Mouse (Mus musculus): ENCODE data around the gene Gm20481.
"Not testable (repeated sequence)": the region's sequence is repeated elsewhere in the genome, so short reads cannot be mapped to it uniquely, and the experiment has no call there.

Gm20481 gene

GRCm38 (mm10) chr17:34975581-34976492, 6.1 kb downstream of the Gm20481 start:
- DNase-seq (ENCODE audit: low read depth, low spot score), result no peak

DNA sequence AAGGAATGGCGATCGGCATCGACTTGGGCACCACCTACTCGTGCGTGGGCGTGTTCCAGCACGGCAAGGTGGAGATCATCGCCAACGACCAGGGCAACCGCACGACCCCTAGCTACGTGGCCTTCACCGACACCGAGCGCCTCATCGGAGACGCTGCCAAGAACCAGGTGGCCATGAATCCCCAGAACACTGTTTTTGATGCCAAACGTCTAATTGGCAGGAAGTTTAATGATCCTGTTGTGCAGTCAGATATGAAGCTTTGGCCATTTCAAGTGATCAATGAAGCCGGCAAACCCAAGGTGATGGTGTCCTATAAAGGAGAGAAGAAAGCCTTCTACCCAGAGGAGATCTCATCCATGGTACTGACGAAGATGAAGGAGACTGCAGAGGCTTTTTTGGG, 7.3 kb downstream of the Gm20481 start:
- no peak for DNase-seq (ENCODE audit: low read depth, low spot score)

GRCm38 (mm10) chr17:34978239-34978638, 8.5 kb downstream of the Gm20481 start:
- no peak for DNase-seq (ENCODE audit: low read depth, low spot score)

- no peak for DNase-seq (ENCODE audit: low read depth, low spot score)
Observed at GRCm38 (mm10) chr17:34979631-34980030, 9.9 kb downstream of the Gm20481 start.

- DNase-seq (ENCODE audit: low read depth, low spot score), result peak; percentile 79
Observed at GRCm38 (mm10) chr17:34980655-34981054, 10.9 kb downstream of the Gm20481 start.

DNA sequence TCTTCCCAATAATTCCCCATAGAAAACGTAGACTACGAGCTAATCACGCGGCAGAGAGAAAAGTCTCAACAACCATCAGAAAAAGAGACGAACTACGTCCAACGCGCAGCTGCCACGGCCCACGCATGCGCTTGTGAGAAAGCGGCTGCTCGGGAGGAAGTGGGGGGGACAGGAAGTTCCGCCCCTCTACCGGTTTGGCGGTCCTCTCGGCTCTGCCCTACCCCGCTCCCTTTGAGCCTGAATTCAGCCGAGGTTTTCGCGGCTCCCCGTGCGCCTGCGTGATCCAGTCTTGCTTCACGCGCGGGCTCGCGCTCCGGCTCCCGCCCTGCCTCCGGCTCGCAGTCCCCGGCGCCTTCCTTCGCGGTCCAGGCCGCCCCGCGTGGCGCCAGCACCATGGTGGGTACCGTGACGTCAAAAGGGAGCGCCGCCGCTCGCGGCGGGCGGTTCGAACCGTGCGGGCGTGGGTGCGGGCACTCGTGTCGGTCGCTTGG, 12.0 kb downstream of the Gm20481 start, which contains the start of gene Lsm2:
TSS of gene Lsm2 (plus strand) at position 173 of the 491 bp plus-strand sequence.
- peak; percentile 96 for DNase-seq (ENCODE audit: low read depth, low spot score)

- no peak for DNase-seq (ENCODE audit: low read depth, low spot score)
Observed at GRCm38 (mm10) chr17:34982328-34982727, 12.6 kb downstream of the Gm20481 start.

GRCm38 (mm10) chr17:34984218-34984617, 14.5 kb downstream of the Gm20481 start:
- DNase-seq (ENCODE audit: low read depth, low spot score), result peak; percentile 77

GRCm38 (mm10) chr17:34994751-34995150, 25.0 kb downstream of the Gm20481 start:
- DNase-seq (ENCODE audit: low read depth, low spot score), result no peak

- DNase-seq (ENCODE audit: low read depth, low spot score), result not testable (repeated sequence)
Observed at GRCm38 (mm10) chr17:34995192-34995591, 25.5 kb downstream of the Gm20481 start.

- DNase-seq (ENCODE audit: low read depth, low spot score), result not testable (repeated sequence)
Observed at GRCm38 (mm10) chr17:34995927-34996326, 26.2 kb downstream of the Gm20481 start.

DNA sequence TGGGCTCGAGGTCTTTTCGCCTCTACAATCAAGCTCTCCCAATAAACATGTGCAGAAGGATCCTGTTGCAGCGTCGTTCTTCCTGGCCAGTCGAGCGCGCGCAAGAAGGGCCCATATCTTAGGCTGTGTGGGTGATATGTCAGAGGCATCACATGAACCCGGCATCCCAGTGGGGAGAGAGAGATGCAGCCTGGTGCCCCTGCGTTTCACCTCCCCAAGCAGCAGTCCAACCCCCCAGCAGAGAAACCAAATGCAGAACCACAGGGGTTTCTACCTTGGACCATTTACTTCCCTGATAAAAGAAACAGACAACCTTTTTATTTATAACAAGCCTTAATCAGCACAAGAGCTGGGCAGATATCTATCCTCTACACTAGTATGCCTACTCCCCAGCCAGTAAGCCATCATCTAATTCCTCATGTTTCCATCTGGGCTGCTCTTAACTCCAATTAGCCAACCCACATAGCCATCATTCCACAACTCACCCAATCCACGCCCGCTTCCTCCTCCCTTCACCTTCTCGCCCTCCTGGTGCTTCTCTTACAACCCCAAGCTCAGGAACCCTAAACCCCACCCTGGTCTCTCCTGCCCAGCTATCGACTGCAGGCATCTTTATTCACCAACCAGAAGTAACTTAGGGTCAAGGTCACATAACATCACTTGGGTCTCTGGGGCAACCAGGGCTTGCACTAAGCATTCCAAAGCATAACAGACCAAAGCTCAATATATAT, 26.9 kb downstream of the Gm20481 start:
- DNase-seq (ENCODE audit: low read depth, low spot score), result no peak

- DNase-seq (ENCODE audit: low read depth, low spot score), result no peak
Observed at GRCm38 (mm10) chr17:34997142-34997483, 27.4 kb downstream of the Gm20481 start.

DNA sequence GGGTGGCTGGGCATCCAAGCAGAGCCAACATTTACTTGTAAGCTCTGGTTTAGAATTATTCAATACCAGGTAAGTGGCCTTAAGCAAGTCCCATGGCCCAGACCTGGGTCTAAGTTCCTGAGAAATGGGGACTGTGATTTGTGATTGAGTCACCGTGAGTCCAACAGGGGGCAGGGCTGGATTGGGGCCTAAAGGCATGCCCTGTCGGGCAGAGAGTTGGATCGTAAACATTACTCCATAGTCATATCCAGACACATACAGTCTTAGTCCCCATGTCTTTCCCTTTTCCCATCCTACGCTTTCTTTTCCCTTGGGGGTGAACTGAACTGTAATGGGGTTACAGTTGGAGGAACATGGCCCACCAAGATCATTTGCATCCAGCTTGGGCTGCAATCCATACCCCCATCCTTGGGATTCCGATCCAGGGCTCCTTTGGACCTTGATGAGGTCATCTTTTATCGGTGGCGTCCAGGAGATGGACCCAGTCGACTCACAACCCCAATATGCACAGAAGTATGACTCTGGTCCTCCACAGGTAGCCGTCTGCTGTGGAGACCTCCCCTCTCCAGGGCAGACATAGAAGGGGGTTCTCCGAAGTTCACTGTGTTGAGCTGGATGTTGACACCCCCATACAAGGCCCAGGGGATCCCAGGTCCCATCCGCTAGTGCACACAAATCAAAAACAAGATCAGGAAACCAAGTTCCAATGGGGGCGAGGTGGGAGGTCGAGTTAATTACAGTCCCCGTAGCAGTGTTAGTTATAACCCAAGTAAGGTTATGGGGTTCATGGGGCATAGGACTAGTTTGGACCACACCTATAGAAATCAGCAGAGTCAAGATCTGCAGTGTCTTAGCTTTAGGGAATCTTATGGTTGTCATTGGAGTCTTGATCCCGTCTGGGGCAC, 29.1 kb downstream of the Gm20481 start:
- no peak for DNase-seq (ENCODE audit: low read depth, low spot score)

DNA sequence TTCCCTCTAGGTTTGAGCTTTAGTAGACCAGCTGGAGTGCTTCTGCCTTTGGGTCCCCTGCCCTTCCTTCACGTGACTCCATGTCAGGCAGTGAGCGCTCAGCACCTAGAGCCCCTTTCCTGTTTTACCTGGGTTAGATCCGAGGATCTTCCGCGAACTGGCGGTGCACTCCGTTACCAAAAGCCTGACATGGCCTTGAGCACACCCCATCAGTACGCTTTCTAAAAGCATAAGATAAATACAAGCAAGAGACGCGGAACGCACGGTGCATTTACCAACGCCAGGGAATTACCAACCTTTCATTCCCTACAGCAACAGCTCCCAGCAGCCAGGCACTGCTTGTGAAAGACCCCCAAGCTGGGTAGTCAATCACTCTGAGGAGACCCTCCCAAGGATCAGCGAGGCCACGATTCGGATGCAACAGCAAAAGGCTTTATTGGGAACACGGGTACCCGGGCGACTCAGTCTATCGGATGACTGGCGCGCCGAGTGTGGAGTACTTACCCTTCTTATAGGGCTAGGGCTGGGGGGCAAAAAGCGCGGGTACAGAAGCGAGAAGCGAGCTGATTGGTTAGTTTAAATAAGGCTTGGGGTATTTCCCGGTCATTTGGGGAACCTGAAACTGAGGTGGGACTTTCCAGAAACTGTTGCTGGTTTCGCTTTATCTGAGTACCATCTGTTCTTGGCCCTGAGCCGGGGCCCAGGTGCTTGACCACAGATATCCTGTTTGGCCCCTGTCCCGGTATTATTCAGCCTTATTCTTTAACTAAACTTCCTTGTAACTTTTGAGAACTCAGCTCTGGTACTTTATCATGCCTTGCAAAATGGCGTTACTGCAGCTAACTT, 30.4 kb downstream of the Gm20481 start:
- DNase-seq (ENCODE audit: low read depth, low spot score), result peak; percentile 63

GRCm38 (mm10) chr17:35000717-35001451, 31.2 kb downstream of the Gm20481 start, which contains the start of gene Vars:
Vars (plus strand) TSS chr17:35000987.
- DNase-seq (ENCODE audit: low read depth, low spot score), result peak; percentile 89

- peak; percentile 66 for DNase-seq (ENCODE audit: low read depth, low spot score)
Observed at GRCm38 (mm10) chr17:35001452-35002152, 31.9 kb downstream of the Gm20481 start.

DNA sequence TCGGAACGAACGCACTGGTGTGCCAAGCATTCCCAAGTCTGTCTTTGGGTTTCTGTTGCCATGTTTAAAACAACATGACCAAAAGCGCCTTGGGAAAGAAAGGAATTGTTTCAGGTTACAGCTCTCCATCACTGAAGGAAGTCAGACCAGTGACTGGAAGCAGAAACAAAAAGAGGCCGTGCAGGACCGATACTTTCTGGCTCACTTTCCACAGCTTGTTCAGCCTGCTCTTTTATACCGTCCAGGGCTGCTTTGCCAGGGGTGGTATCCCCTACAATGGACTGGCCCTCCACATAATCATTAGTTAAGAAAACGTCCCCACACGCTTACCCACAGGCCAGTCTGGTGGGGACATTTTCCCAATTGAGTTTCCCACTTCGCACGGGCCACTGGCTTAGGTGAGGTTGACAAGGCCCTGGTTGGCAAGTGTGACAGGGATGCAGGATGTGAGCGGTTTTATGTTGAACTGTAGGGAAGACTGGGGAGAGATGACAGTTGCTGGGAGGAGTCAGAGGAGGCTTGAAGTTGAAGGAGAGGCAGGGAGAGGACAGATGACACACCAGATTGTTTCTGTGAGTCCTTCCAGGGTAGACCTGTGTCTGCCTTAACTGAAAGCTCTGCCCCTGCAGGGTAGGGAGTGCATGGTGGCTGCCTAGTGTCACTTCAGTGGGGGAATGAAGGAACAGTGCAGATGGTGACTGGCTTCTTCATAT, 32.6 kb downstream of the Gm20481 start:
- peak; percentile 40 for DNase-seq (ENCODE audit: low read depth, low spot score)

All from CD4-positive, CD25-positive, alpha-beta regulatory T cell, adult 2 months (primary cell).